Mouse (Mus musculus) MEL (cell line): ENCODE results near the gene Setdb2. TPM values are rescaled to one million over a fixed set of nuclear protein-coding genes. Genes with fewer than 3 reads are reported as not detected.
A peak's percentile ranks its signal among the peaks of the same experiment; 100 is the strongest.

ENCODE experiments used
- DNase-seq: peaks from one replicate; pipeline ENCODE4 v3.0.0; 2011; ENCODE audit warnings: low read depth, low spot score
- H3K27ac ChIP-seq: 2 replicates; pipeline ENCODE4 v1.5.1; 2012; ENCODE audit warnings: low read depth, mild to moderate bottlenecking, control low read depth, low read length, moderate library complexity; ENCODE audit not compliant: control insufficient read depth
- H3K27me3 ChIP-seq, 2 experiments: fragments of 150-350 bp in 1 of 2; sonication (generic) in 1 of 2; 2 replicates each; pipeline ENCODE4 v1.6.1; 2012; ENCODE audit warnings: low read length in 2 of 2, mild to moderate bottlenecking in 2 of 2, improper control_type of control experiment in 1 of 2, moderate library complexity in 1 of 2; ENCODE audit not compliant: insufficient read depth in 2 of 2, control insufficient read depth in 1 of 2
- H3K36me3 ChIP-seq, 2 experiments: 2 replicates each; pipeline ENCODE4 v1.6.1; 2012 to 2014; ENCODE audit warnings: low read length in 2 of 2, improper control_type of control experiment in 1 of 2, inconsistent platforms in 1 of 2, mild to moderate bottlenecking in 1 of 2; ENCODE audit not compliant: insufficient read depth in 2 of 2, control insufficient read depth in 1 of 2
- H3K4me1 ChIP-seq, 2 experiments: fragments of 150-350 bp in 1 of 2; sonication (generic) in 1 of 2; 2 replicates each; pipeline ENCODE4 v1.6.1; 2012; ENCODE audit warnings: low read length in 2 of 2, improper control_type of control experiment in 1 of 2, mild to moderate bottlenecking in 1 of 2; ENCODE audit not compliant: insufficient read depth in 2 of 2, control insufficient read depth in 1 of 2
- H3K4me3 ChIP-seq, 2 experiments: fragments of 150-350 bp in 1 of 2; sonication (generic) in 1 of 2; 2 replicates each; pipeline ENCODE4 v1.5.1; 2012; ENCODE audit warnings: low read depth in 2 of 2, low read length in 2 of 2, mild to moderate bottlenecking in 2 of 2, moderate library complexity in 2 of 2, control low read depth in 1 of 2, improper control_type of control experiment in 1 of 2; ENCODE audit not compliant: control insufficient read depth in 1 of 2, insufficient read depth in 1 of 2
- H3K79me2 ChIP-seq: 2 replicates; pipeline ENCODE4 v1.6.1; 2012; ENCODE audit warnings: mild to moderate bottlenecking, low read length, moderate library complexity; ENCODE audit not compliant: control insufficient read depth, poor library complexity, insufficient read depth
- H3K9ac ChIP-seq: 2 replicates; pipeline ENCODE4 v1.6.1; 2012; ENCODE audit warnings: low read depth, mild to moderate bottlenecking, control low read depth, low read length, moderate library complexity; ENCODE audit not compliant: control insufficient read depth, poor library complexity, severe bottlenecking
- H3K9me3 ChIP-seq: fragments of 150-350 bp; sonication (generic); replicated peaks from 2 replicates; pipeline ENCODE4 v1.6.1; 2012; ENCODE audit warnings: mild to moderate bottlenecking, low read length, improper control_type of control experiment, moderate library complexity; ENCODE audit not compliant: insufficient read depth
- BHLHE40 ChIP-seq: IDR thresholded peaks from 2 replicates; pipeline ENCODE4 v1.6.1; 2012; ENCODE audit warnings: low read depth, mild to moderate bottlenecking, inconsistent platforms, low read length, improper control_type of control experiment, borderline replicate concordance
- CHD1 ChIP-seq: IDR thresholded peaks from 2 replicates; pipeline ENCODE4 v1.6.1; 2012; ENCODE audit warnings: low read depth, mild to moderate bottlenecking, inconsistent platforms, low read length, improper control_type of control experiment
- CHD2 ChIP-seq: IDR thresholded peaks from 2 replicates; pipeline ENCODE4 v1.6.1; 2011; ENCODE audit warnings: low read length, improper control_type of control experiment
- HCFC1 ChIP-seq: IDR thresholded peaks from 2 replicates; pipeline ENCODE4 v1.6.1; 2012; ENCODE audit warnings: low read depth, mild to moderate bottlenecking, inconsistent platforms, low read length, improper control_type of control experiment, moderate library complexity
- JUND ChIP-seq: IDR thresholded peaks from 2 replicates; pipeline ENCODE4 v1.6.1; 2011; ENCODE audit warnings: low read depth, mild to moderate bottlenecking, improper control_type of control experiment, low read length
- KAT2A ChIP-seq: conservative IDR thresholded peaks from 2 replicates; pipeline ENCODE4 v1.6.1; 2012; ENCODE audit warnings: low read depth, low read length, improper control_type of control experiment, inconsistent platforms
- MAX ChIP-seq: IDR thresholded peaks from 2 replicates; pipeline ENCODE4 v1.6.1; 2011; ENCODE audit warnings: low read length, improper control_type of control experiment
- MXI1 ChIP-seq: IDR thresholded peaks from 2 replicates; pipeline ENCODE4 v1.6.1; 2011; ENCODE audit warnings: mild to moderate bottlenecking, low read depth, low read length, improper control_type of control experiment
- MYB ChIP-seq: IDR thresholded peaks from 2 replicates; pipeline ENCODE4 v1.6.1; 2011; ENCODE audit warnings: mild to moderate bottlenecking, low read depth, low read length, improper control_type of control experiment
- MYC ChIP-seq: IDR thresholded peaks from 2 replicates; pipeline ENCODE4 v1.6.1; 2011; ENCODE audit warnings: low read depth, mild to moderate bottlenecking, low read length, improper control_type of control experiment, moderate library complexity
- RAD21 ChIP-seq: IDR thresholded peaks from 2 replicates; pipeline ENCODE4 v1.6.1; 2011; ENCODE audit warnings: mild to moderate bottlenecking, low read depth, low read length, improper control_type of control experiment
- TCF12 ChIP-seq: IDR thresholded peaks from 2 replicates; pipeline ENCODE4 v1.6.1; 2014; ENCODE audit warnings: low read depth, mild to moderate bottlenecking, inconsistent platforms, low read length, improper control_type of control experiment, moderate library complexity
- USF1 ChIP-seq: IDR thresholded peaks from 2 replicates; pipeline ENCODE4 v1.6.1; 2014; ENCODE audit warnings: low read depth, mild to moderate bottlenecking, inconsistent platforms, low read length, improper control_type of control experiment, moderate library complexity
- USF2 ChIP-seq, 2 experiments: IDR thresholded peaks; 2 replicates each; pipeline ENCODE4 v1.6.1; 2011 to 2012; ENCODE audit warnings: improper control_type of control experiment in 2 of 2, low read length in 2 of 2, borderline replicate concordance in 1 of 2, inconsistent platforms in 1 of 2, low read depth in 1 of 2, mild to moderate bottlenecking in 1 of 2; ENCODE audit not compliant: insufficient read depth in 1 of 2
- ZC3H11A ChIP-seq: IDR thresholded peaks from 2 replicates; pipeline ENCODE4 v1.6.1; 2012; ENCODE audit warnings: low read depth, mild to moderate bottlenecking, inconsistent platforms, low read length, improper control_type of control experiment
- ZKSCAN1 ChIP-seq: IDR thresholded peaks from 2 replicates; pipeline ENCODE4 v1.6.1; 2012; ENCODE audit warnings: low read depth, mild to moderate bottlenecking, inconsistent platforms, low read length, improper control_type of control experiment, moderate library complexity
- ZMIZ1 ChIP-seq: IDR thresholded peaks from 2 replicates; pipeline ENCODE4 v1.6.1; 2012; ENCODE audit warnings: low read depth, mild to moderate bottlenecking, inconsistent platforms, low read length, improper control_type of control experiment, moderate library complexity
- polyA plus RNA-seq, 2 experiments: library from polyadenylated mRNA; stranded (reverse) in 1 of 2; unstranded in 1 of 2; fragments of >175 nt in 1 of 2; fragments of >200 nt in 1 of 2; gene quantifications; 2 replicates each; pipeline versions ENCODE4 v1.2.1 to v1.2.4; 2012; ENCODE audit warnings: low replicate concordance in 2 of 2, low read depth in 1 of 2; ENCODE audit not compliant: insufficient read length in 2 of 2, insufficient read depth in 1 of 2, missing spikeins in 1 of 2
- total RNA-seq: library from RNA; depleted of rRNA; stranded (reverse); fragments of 300-350 nt; gene quantifications from 2 replicates; pipeline ENCODE4 v1.2.3, GENCODE M21; 2012

The Setdb2 gene
- total and polyA plus RNA-seq, 3 experiments, result 10.8 to 18.3 TPM; not detected in 1

- TF ChIP-seq MAX (peak; percentile 66; the same call in 1 of the 2 replicates), ZC3H11A (no peak), HCFC1 (peak; percentile 81), MYB (no peak), JUND (no peak)
Observed at GRCm38 (mm10) chr14:59440558-59441471, at the start of gene Setdb2, which contains the start of gene Cab39l (continued).

- Histone ChIP-seq H3K79me2 (no peaks in the 10 kb centered on the region), H3K27ac (no peak overlapping the region), H3K36me3 (no peaks in the 10 kb centered on the region; a peak in 1 of 4 replicates), H3K9me3 (no peaks in the 10 kb centered on the region), H3K4me1 (no peaks in the 10 kb centered on the region), H3K4me3 (no peak overlapping the region), H3K27me3 (no peaks in the 10 kb centered on the region), H3K9ac (no peak overlapping the region)
- no peak for DNase-seq
- TF ChIP-seq MXI1 (no peak), JUND (no peak), USF1 (no peak), MYB (no peak), USF2 (IDR thresholded peaks at IDR 0.05; ENCODE audit: borderline replicate concordance in 1 of 2, insufficient read depth in 1 of 2, low read depth in 1 of 2, low read length in 2 of 2) (no peak), RAD21 (no peak), TCF12 (no peak), KAT2A (no peak), BHLHE40 (no peak), CHD2 (no peak), ZKSCAN1 (no peak), CHD1 (no peak), ZMIZ1 (no peak), MYC (no peak), HCFC1 (no peak)
Observed at GRCm38 (mm10) chr14:59485247-59485810, 44.6 kb upstream of the Setdb2 start.
